Mouse (Mus musculus): ENCODE results near the gene Loxl3. TPM values are rescaled to one million over a fixed set of nuclear protein-coding genes. Genes with fewer than 3 reads are reported as not detected.

Gene Loxl3
- polyA plus RNA-seq, 1 experiment from 2014 or later: 9.2 TPM

DNA sequence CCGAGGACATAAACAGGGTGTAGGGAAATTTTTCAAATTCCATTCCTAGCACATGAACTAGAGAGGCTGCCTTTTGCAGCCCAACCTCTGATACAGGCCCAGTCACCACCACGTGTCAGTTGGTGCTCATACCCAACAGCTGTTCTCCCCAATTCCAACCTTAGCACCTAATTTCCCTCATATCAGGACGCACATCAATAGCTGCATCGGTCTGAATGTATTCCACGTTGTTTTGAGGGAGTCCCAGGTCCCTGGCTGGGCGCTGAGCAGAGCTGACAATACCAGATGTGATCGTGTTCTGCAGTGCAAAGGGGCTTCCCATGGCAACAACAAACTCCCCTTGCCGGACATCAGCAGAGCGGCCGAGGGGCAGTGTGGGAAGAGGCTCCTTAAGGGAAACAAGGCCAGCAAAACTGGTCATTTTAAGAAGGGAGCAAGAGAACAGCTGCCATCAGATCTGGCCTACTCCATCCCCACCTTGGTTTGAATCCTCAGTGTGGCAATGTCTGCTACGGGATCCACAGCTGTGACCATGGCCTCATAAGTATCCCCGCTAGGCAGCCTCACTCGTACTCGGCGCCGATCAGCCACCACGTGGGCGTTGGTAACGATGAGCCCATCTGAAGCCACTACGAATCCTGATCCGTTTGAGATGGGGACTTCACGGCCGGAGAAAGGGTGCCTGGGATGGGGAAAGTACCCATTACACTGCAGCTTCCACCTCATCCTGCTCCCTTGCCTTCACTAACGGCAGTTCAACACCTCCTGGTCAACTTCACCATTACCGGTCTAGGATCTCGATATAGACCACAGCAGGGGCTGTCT, 19.4 kb downstream of the Loxl3 start:
- peak overlapping the region; percentile 92 for H3K9ac ChIP-seq (ENCODE audit: low read length)
- peak overlapping the region; percentile 96 for H3K4me3 ChIP-seq (ENCODE audit: low read depth, low read length)
- H3K27ac ChIP-seq (ENCODE audit: low read depth, low read length): 0 out of 2 replicates have a peak overlapping the region, but pooled peaks have one; percentile 17
- H3K4me1 ChIP-seq (ENCODE audit: control insufficient read depth, insufficient read depth, low read length): peaks cover 15% of the 10 kb centered on the region
- H3K27me3 ChIP-seq (ENCODE audit: control insufficient read depth, insufficient read depth, low read length): no peaks in the 10 kb centered on the region
- H3K36me3 ChIP-seq (ENCODE audit: control insufficient read depth, insufficient read depth, low read length): peaks cover 3% of the 10 kb centered on the region
- peak overlapping the region; percentile 87 for H3K4me2 ChIP-seq (ENCODE audit: low read depth)
- DNase-seq (ENCODE audit: low spot score) (peak; percentile 60), ATAC-seq (ENCODE audit: insufficient read depth, low FRiP score, low TSS enrichment) (peak; percentile 4; the same call in 1 of the 2 replicates)
- no peaks in the 10 kb centered on the region for H3K9me3 ChIP-seq (ENCODE audit: control insufficient read depth, low read length)
- 3% methylated on average over 26 of the region's 26 CpGs for WGBS

DNA sequence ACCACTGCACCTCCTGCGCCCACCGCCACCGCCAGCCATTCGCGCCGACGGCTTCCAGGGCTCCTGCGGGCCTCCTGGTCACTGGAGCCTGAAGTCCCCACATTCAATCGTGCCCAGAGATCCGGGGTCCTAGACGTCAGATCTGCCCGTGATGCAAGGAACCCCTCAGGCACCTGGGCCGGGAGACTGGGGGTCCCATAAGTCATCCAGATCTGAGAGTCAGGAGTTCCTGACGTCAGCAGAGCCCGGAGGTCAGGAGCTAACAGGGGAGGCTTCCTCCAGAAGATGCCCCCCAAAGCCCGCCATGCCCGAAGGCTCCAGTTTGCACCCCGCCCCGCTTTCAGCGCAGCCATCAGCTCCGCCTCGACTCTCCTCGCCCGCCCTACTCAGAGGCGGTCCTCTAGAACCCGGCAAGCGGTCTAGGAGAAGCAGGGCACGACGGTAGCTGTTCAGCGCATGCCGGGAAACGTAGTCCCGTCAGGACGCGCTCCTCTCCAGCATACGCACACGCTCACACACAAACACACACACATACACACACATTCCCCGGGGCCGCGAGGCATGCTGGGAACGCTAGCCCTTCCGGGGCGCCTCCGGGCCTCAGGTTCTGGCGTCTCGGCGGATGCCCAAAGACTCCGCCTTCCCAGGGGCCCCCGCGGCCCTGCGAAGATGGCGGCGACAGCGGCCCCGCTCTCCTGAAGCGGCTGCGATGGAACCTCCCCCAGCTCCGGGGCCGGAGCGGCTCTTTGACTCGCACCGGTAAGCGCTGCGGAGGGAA, 20.3 kb downstream of the Loxl3 start, which contains the start of gene Aup1:
Gene Aup1, plus strand, starts transcription at position 448 of the 778 bp plus-strand sequence.
- Histone ChIP-seq H3K36me3 (ENCODE audit: control insufficient read depth, insufficient read depth, low read length) (peaks cover 3% of the 10 kb centered on the region), H3K9me3 (ENCODE audit: control insufficient read depth, low read length) (no peaks in the 10 kb centered on the region), H3K9ac (ENCODE audit: low read length) (peak within 1 kb of the TSS; percentile 92), H3K4me1 (ENCODE audit: control insufficient read depth, insufficient read depth, low read length) (peaks cover 15% of the 10 kb centered on the region), H3K4me3 (ENCODE audit: low read depth, low read length) (peak within 1 kb of the TSS; percentile 96), H3K4me2 (ENCODE audit: low read depth) (peak within 1 kb of the TSS; percentile 87), H3K27me3 (ENCODE audit: control insufficient read depth, insufficient read depth, low read length) (no peaks in the 10 kb centered on the region), H3K27ac (ENCODE audit: low read depth, low read length) (peak within 1 kb of the TSS; percentile 65)
- ATAC-seq (ENCODE audit: insufficient read depth, low FRiP score, low TSS enrichment) (peak; percentile 96), DNase-seq (ENCODE audit: low spot score) (peak; percentile 98)
- under 1% methylated on average over 64 of the region's 64 CpGs for WGBS

DNA sequence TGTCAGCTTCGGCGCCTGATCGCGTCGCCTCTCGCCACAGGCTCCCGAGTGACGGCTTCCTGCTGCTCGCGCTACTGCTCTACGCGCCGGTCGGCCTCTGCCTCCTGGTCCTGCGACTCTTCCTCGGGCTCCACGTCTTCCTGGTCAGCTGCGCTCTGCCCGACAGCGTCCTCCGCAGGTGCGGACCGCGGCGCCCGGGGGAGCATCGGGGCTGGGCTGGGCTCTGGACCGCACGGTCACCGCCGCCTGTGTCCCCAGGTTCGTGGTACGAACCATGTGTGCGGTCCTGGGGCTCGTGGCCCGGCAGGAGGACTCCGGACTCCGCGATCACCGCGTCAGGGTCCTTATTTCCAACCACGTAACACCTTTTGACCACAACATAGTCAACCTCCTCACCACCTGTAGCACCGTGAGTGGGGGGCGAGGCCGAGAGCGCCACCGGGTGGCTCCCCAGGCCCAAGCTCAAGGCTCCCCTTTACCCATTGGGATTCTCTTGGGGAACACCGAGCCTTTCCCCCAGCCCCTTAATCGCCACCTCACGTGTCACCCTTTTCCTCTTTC, 21.0 kb downstream of the Loxl3 start, which contains the start of gene Htra2:
Gene Htra2, minus strand, starts transcription at position 403 of the 561 bp plus-strand sequence.
- Histone ChIP-seq H3K9ac (ENCODE audit: low read length) (peak within 1 kb of the TSS; percentile 92), H3K4me3 (ENCODE audit: low read depth, low read length) (peak within 1 kb of the TSS; percentile 96), H3K4me2 (ENCODE audit: low read depth) (peak within 1 kb of the TSS; percentile 87), H3K27ac (ENCODE audit: low read depth, low read length) (peak within 1 kb of the TSS; percentile 65), H3K27me3 (ENCODE audit: control insufficient read depth, insufficient read depth, low read length) (no peaks in the 10 kb centered on the region), H3K4me1 (ENCODE audit: control insufficient read depth, insufficient read depth, low read length) (peaks cover 15% of the 10 kb centered on the region), H3K36me3 (ENCODE audit: control insufficient read depth, insufficient read depth, low read length) (peaks cover 3% of the 10 kb centered on the region), H3K9me3 (ENCODE audit: control insufficient read depth, low read length) (no peaks in the 10 kb centered on the region)
- DNase-seq (ENCODE audit: low spot score) (no peak), ATAC-seq (ENCODE audit: insufficient read depth, low FRiP score, low TSS enrichment) (peak; percentile 51)
- WGBS: under 1% methylated on average over 50 of the region's 50 CpGs

DNA sequence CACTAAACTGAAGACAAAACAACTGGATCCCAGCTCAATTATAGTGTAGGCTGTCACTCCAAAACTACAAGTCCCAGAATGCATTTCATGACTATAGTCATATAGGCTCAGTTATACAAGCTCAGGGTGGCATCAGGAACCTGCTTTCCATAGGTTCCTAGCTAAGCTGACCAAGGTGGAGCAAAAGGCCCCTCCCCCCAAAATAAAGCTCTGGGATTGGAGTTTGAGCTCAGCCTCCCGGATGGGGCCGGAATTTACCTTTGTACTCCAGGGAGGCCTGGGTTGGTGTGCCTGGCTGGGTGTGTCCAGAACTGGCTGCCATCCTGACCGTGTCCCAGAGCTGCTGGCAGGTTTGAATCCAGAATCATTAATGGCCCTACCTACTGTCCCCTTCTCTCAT, 23.8 kb downstream of the Loxl3 start, which contains the start of gene Dqx1:
Gene Dqx1, plus strand, starts transcription at position 55 of the 400 bp plus-strand sequence.
- Histone ChIP-seq H3K27ac (ENCODE audit: low read depth, low read length) (no peak within 1 kb of the TSS), H3K9me3 (ENCODE audit: control insufficient read depth, low read length) (no peaks in the 10 kb centered on the region), H3K9ac (ENCODE audit: low read length) (no peak within 1 kb of the TSS), H3K36me3 (ENCODE audit: control insufficient read depth, insufficient read depth, low read length) (no peaks in the 10 kb centered on the region; the same call in none of the 2 replicates), H3K4me1 (ENCODE audit: control insufficient read depth, insufficient read depth, low read length) (peaks cover 11% of the 10 kb centered on the region), H3K4me3 (ENCODE audit: low read depth, low read length) (no peak within 1 kb of the TSS), H3K4me2 (ENCODE audit: low read depth) (no peak within 1 kb of the TSS), H3K27me3 (ENCODE audit: control insufficient read depth, insufficient read depth, low read length) (peaks cover 5% of the 10 kb centered on the region)
- no peak for ATAC-seq (ENCODE audit: insufficient read depth, low FRiP score, low TSS enrichment)
- 46% methylated on average over 3 of the region's 3 CpGs for WGBS
- no peak for DNase-seq (ENCODE audit: low spot score)

DNA sequence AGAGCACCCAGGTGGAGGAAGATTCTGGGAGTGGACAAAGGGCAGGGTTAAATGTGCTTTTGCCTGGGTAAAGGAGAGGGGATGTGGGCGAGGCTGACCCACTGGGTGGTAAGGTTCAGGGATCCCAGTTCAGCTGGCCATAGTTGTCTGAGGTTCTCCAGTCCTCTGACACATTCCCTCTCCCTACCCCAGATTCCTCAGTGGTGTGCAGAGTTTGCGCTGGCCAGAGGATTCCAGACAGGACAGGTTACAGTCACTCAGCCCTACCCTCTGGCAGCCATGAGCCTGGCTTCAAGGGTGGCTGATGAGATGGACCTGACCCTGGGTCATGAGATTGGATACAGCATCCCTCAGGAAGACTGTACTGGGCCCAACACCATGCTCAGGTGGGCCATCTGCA, 24.8 kb downstream of the Loxl3 start:
- peaks cover 14% of the 10 kb centered on the region for H3K27me3 ChIP-seq (ENCODE audit: control insufficient read depth, insufficient read depth, low read length)
- 80% methylated on average over 2 of the region's 2 CpGs for WGBS
- H3K4me2 ChIP-seq (ENCODE audit: low read depth): no peak overlapping the region
- H3K4me3 ChIP-seq (ENCODE audit: low read depth, low read length): no peak overlapping the region
- ATAC-seq (ENCODE audit: insufficient read depth, low FRiP score, low TSS enrichment) (no peak), DNase-seq (ENCODE audit: low spot score) (no peak)
- H3K4me1 ChIP-seq (ENCODE audit: control insufficient read depth, insufficient read depth, low read length): peaks cover 6% of the 10 kb centered on the region; the same call in 1 of the 2 replicates
- H3K27ac ChIP-seq (ENCODE audit: low read depth, low read length): no peak overlapping the region
- no peaks in the 10 kb centered on the region; the same call in none of the 2 replicates for H3K36me3 ChIP-seq (ENCODE audit: control insufficient read depth, insufficient read depth, low read length)
- H3K9me3 ChIP-seq (ENCODE audit: control insufficient read depth, low read length): no peaks in the 10 kb centered on the region
- no peak overlapping the region for H3K9ac ChIP-seq (ENCODE audit: low read length)

DNA sequence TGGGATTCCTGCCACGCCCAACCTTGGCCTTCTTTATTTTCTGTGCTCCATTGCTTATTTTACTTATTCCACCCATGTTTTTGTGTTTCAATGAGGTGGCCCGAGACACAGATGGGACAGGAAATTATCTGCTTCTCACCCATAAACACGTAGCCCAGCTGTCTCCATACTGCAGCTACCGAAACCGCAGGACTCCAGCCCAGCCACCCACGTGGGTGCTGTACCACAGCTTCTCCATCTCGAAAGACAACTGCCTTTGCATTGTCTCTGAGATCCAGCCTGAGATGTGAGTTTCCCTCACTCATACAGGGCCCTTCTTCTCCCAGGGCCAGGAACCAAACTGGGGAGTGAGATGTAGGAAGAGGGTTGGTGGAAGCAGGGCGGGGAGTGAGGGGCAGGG, 32.0 kb downstream of the Loxl3 start:
- Histone ChIP-seq H3K4me1 (ENCODE audit: control insufficient read depth, insufficient read depth, low read length) (peaks cover 7% of the 10 kb centered on the region; the same call in 1 of the 2 replicates), H3K27me3 (ENCODE audit: control insufficient read depth, insufficient read depth, low read length) (peaks cover 84% of the 10 kb centered on the region), H3K4me2 (ENCODE audit: low read depth) (no peak overlapping the region), H3K9me3 (ENCODE audit: control insufficient read depth, low read length) (no peaks in the 10 kb centered on the region), H3K9ac (ENCODE audit: low read length) (no peak overlapping the region), H3K36me3 (ENCODE audit: control insufficient read depth, insufficient read depth, low read length) (no peaks in the 10 kb centered on the region), H3K4me3 (ENCODE audit: low read depth, low read length) (no peak overlapping the region), H3K27ac (ENCODE audit: low read depth, low read length) (no peak overlapping the region)
- ATAC-seq (ENCODE audit: insufficient read depth, low FRiP score, low TSS enrichment): no peak
- DNase-seq (ENCODE audit: low spot score): no peak
- 42% methylated on average over 8 of the region's 8 CpGs for WGBS

DNA sequence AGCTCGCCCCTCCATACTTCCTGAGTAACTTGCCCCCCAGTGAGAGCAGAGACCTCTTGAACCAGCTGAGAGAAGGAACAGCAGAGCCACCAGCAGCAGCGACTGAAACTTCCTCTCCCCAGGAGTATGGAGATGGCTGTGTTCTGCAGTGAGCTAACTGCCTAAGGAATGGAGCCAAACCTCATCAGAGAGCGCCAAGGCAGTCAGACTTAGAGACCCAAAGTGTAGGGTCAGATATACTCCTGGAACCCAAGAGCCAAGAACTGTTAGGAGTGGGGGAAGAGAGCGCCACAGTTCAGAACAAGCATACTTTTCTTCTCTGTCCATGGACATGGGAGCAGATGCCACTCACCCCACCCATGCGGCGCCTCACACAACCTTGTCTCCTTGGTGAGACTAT, 32.5 kb downstream of the Loxl3 start:
- H3K36me3 ChIP-seq (ENCODE audit: control insufficient read depth, insufficient read depth, low read length): no peaks in the 10 kb centered on the region
- H3K4me3 ChIP-seq (ENCODE audit: low read depth, low read length): no peak overlapping the region
- H3K9me3 ChIP-seq (ENCODE audit: control insufficient read depth, low read length): no peaks in the 10 kb centered on the region
- no peak overlapping the region for H3K4me2 ChIP-seq (ENCODE audit: low read depth)
- DNase-seq (ENCODE audit: low spot score) (no peak), ATAC-seq (ENCODE audit: insufficient read depth, low FRiP score, low TSS enrichment) (no peak)
- no peak overlapping the region for H3K9ac ChIP-seq (ENCODE audit: low read length)
- WGBS: 31% methylated on average over 6 of the region's 6 CpGs
- peaks cover 7% of the 10 kb centered on the region; the same call in 1 of the 2 replicates for H3K4me1 ChIP-seq (ENCODE audit: control insufficient read depth, insufficient read depth, low read length)
- no peak overlapping the region for H3K27ac ChIP-seq (ENCODE audit: low read depth, low read length)
- H3K27me3 ChIP-seq (ENCODE audit: control insufficient read depth, insufficient read depth, low read length): peaks cover 89% of the 10 kb centered on the region

DNA sequence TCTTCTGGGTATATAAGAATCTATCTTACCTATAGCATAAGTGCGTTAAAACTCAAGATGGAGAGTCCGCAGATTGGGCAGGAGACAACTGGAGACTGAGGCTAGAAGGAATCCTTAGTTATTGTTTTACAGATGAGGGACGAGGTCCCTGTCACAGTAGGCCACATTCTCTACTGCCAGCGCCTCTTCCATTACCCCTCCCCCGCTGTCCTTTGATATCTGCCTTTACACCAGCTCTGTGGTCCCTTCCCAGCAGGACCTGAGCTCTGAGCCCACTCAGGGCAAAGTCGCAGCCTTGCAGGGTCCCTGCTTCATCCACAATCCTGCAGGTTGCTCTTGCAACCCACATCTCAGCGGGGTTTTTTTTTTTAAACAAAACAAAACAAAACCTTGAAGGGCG, 34.2 kb downstream of the Loxl3 start:
- Histone ChIP-seq H3K4me3 (ENCODE audit: low read depth, low read length) (peak overlapping the region; percentile 28; the same call in 1 of the 2 replicates), H3K36me3 (ENCODE audit: control insufficient read depth, insufficient read depth, low read length) (no peaks in the 10 kb centered on the region), H3K4me1 (ENCODE audit: control insufficient read depth, insufficient read depth, low read length) (peaks cover 7% of the 10 kb centered on the region; the same call in 1 of the 2 replicates), H3K9me3 (ENCODE audit: control insufficient read depth, low read length) (no peaks in the 10 kb centered on the region), H3K9ac (ENCODE audit: low read length) (no peak overlapping the region), H3K27ac (ENCODE audit: low read depth, low read length) (no peak overlapping the region), H3K27me3 (ENCODE audit: control insufficient read depth, insufficient read depth, low read length) (peaks cover 95% of the 10 kb centered on the region), H3K4me2 (ENCODE audit: low read depth) (peak overlapping the region; percentile 24; the same call in 1 of the 2 replicates)
- DNase-seq (ENCODE audit: low spot score) (no peak), ATAC-seq (ENCODE audit: insufficient read depth, low FRiP score, low TSS enrichment) (no peak)
- WGBS: 3% methylated on average over 8 of the region's 8 CpGs

Measured in neural tube, embryonic 11.5 days (tissue).